Mouse (Mus musculus): ENCODE measurements around the gene Nfia. TPM values are rescaled to one million over a fixed set of nuclear protein-coding genes. Genes with fewer than 3 reads are reported as not detected.

Gene Nfia
- polyA plus RNA-seq, 1 experiment from 2014 or later: 15.9 TPM

GRCm38 (mm10) chr4:97752276-97753010, 20.1 kb upstream of the Nfia start:
- 37% methylated on average over 5 of the region's 5 CpGs for WGBS
- H3K27me3 ChIP-seq (replicated peaks; ENCODE audit: control insufficient read depth, insufficient read depth, low read length): peaks cover 14% of the 10 kb centered on the region
- H3K36me3 ChIP-seq (ENCODE audit: control insufficient read depth, insufficient read depth): no peaks in the 10 kb centered on the region
- 0 out of 2 replicates have a peak, but pooled peaks cover 2% of the 10 kb centered on the region for H3K4me1 ChIP-seq (replicated peaks; ENCODE audit: control insufficient read depth, insufficient read depth, low read length)
- peak overlapping the region; percentile 41 for H3K9ac ChIP-seq (ENCODE audit: low read depth, low read length)
- H3K4me3 ChIP-seq (ENCODE audit: low read depth, low read length): peak overlapping the region; percentile 40
- H3K4me2 ChIP-seq (replicated peaks; ENCODE audit: low read depth): peak overlapping the region; percentile 81
- H3K27ac ChIP-seq (ENCODE audit: low read depth, low read length): peak overlapping the region; percentile 58; the same call in 1 of the 2 replicates
- no peak for ATAC-seq
- H3K9me3 ChIP-seq (ENCODE audit: control insufficient read depth): no peaks in the 10 kb centered on the region
- TF ChIP-seq CTCF (IDR thresholded peaks at IDR 0.05; ENCODE audit: low read depth): no peak

GRCm38 (mm10) chr4:97753521-97753920, 19.0 kb upstream of the Nfia start:
- no peaks in the 10 kb centered on the region for H3K36me3 ChIP-seq (ENCODE audit: control insufficient read depth, insufficient read depth)
- 0 out of 2 replicates have a peak, but pooled peaks cover 2% of the 10 kb centered on the region for H3K4me1 ChIP-seq (replicated peaks; ENCODE audit: control insufficient read depth, insufficient read depth, low read length)
- no peaks in the 10 kb centered on the region for H3K9me3 ChIP-seq (ENCODE audit: control insufficient read depth)
- 26% methylated on average over 1 of the region's 1 CpGs for WGBS
- no peak for TF ChIP-seq CTCF (IDR thresholded peaks at IDR 0.05; ENCODE audit: low read depth)
- peak overlapping the region; percentile 35; the same call in 1 of the 2 replicates for H3K4me2 ChIP-seq (replicated peaks; ENCODE audit: low read depth)
- H3K27ac ChIP-seq (ENCODE audit: low read depth, low read length): no peak overlapping the region
- no peak overlapping the region for H3K4me3 ChIP-seq (ENCODE audit: low read depth, low read length)
- ATAC-seq: no peak
- H3K9ac ChIP-seq (ENCODE audit: low read depth, low read length): no peak overlapping the region
- H3K27me3 ChIP-seq (replicated peaks; ENCODE audit: control insufficient read depth, insufficient read depth, low read length): peaks cover 14% of the 10 kb centered on the region

- H3K36me3 ChIP-seq (ENCODE audit: control insufficient read depth, insufficient read depth): no peaks in the 10 kb centered on the region
- H3K4me2 ChIP-seq (replicated peaks; ENCODE audit: low read depth): peak overlapping the region; percentile 35; the same call in 1 of the 2 replicates
- no peaks in the 10 kb centered on the region for H3K9me3 ChIP-seq (ENCODE audit: control insufficient read depth)
- no peak overlapping the region for H3K4me3 ChIP-seq (ENCODE audit: low read depth, low read length)
- no peak overlapping the region for H3K9ac ChIP-seq (ENCODE audit: low read depth, low read length)
- TF ChIP-seq CTCF (IDR thresholded peaks at IDR 0.05; ENCODE audit: low read depth): no peak
- WGBS: 38% methylated on average over 12 of the region's 12 CpGs
- ATAC-seq: no peak
- H3K4me1 ChIP-seq (replicated peaks; ENCODE audit: control insufficient read depth, insufficient read depth, low read length): 0 out of 2 replicates have a peak, but pooled peaks cover 2% of the 10 kb centered on the region
- no peak overlapping the region; the same call in 1 of the 2 replicates for H3K27ac ChIP-seq (ENCODE audit: low read depth, low read length)
- H3K27me3 ChIP-seq (replicated peaks; ENCODE audit: control insufficient read depth, insufficient read depth, low read length): peaks cover 14% of the 10 kb centered on the region
Measured at GRCm38 (mm10) chr4:97754241-97754640, 18.3 kb upstream of the Nfia start.

DNA sequence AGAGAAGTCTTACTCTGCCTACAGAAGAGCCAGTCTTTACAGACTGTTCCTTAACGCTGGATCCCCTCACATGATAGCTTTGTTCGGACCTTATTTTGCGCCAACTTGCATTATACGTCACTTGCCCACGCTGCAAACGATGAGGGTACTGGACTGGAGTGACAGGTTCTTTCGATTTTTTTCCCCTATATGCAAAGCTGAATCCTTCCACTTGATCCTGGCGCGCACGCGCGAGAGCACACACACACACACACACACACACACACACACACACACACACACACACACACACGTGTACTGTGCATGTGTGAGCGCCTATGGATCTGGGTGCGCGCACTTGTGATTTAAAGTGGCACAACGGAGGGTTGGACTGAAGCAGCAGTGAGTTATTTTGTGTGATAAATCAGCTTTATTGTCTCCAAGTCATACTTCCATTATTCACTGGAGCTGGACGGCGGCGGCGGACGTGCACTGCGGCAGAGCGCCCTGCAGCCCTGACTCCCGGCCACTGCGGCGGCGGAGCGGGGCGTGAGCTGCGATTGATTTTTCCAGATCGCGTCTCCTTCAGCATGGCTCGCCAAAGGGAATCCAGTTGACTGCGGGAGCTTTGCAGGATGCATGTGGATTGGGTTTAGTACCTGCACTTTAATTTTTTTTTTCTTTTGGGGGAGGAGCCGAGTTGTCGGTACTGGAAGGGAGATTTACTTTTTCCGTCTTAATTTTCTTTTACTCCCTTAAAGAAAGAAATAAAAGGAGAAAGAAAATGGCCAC, 15.1 kb upstream of the Nfia start:
- Histone ChIP-seq H3K4me2 (replicated peaks; ENCODE audit: low read depth) (peak overlapping the region; percentile 73), H3K4me1 (replicated peaks; ENCODE audit: control insufficient read depth, insufficient read depth, low read length) (0 out of 2 replicates have a peak, but pooled peaks cover 2% of the 10 kb centered on the region), H3K36me3 (ENCODE audit: control insufficient read depth, insufficient read depth) (no peaks in the 10 kb centered on the region), H3K9ac (ENCODE audit: low read depth, low read length) (peak overlapping the region; percentile 41), H3K4me3 (ENCODE audit: low read depth, low read length) (peak overlapping the region; percentile 51), H3K27me3 (replicated peaks; ENCODE audit: control insufficient read depth, insufficient read depth, low read length) (peaks cover 14% of the 10 kb centered on the region), H3K9me3 (ENCODE audit: control insufficient read depth) (no peaks in the 10 kb centered on the region), H3K27ac (ENCODE audit: low read depth, low read length) (0 out of 2 replicates have a peak overlapping the region, but pooled peaks have one; percentile 17)
- TF ChIP-seq CTCF (IDR thresholded peaks at IDR 0.05; ENCODE audit: low read depth): peak; percentile 34
- WGBS: 1% methylated on average over 38 of the region's 38 CpGs
- peak; percentile 75 for ATAC-seq

DNA sequence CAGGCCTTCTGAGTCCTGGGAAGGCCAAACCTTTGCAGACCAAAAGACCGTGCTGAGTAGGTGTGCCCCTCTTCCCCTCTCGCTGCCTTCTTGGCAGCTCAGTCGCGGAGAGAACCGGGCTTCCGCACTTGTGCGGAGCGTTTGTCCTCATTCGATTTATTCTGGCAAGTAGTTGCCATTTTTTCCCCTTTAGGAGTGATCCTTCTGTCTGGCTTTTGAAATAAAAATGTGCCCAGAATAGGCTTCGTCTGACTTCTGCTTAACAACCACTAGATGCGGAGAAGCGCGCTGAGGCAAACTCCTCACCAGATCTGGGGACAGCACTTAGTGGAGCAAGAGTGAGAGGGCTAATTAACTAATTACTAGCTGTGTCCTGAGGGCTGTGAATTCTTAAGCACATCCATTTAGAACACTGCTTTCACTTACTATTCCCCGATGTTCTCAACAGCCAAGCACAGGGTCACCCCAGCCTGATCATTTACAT, 14.5 kb upstream of the Nfia start:
- peak; percentile 54; the same call in 1 of the 2 replicates for ATAC-seq

DNA sequence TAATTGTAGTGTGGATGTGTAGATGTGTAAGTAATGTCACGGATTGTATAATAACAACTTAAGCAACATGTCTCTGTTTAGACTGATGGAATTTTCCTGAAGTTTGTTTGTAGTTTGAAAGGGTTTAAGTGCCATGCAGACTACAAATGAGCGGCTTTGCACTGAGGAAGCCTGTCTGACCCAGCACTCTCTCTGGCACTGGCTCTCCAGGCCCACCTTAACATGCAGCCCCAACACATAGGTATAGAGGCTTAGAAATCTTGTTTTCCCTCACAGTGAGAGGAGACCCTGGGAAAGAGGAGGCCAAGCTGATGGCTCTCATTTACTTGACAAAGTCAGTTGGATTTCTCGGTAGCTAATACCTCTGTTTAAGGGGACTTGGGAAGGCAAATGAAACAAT, 13.9 kb upstream of the Nfia start:
- Histone ChIP-seq H3K9ac (ENCODE audit: low read depth, low read length) (no peak overlapping the region), H3K27ac (ENCODE audit: low read depth, low read length) (no peak overlapping the region), H3K4me1 (replicated peaks; ENCODE audit: control insufficient read depth, insufficient read depth, low read length) (0 out of 2 replicates have a peak, but pooled peaks cover 2% of the 10 kb centered on the region), H3K4me2 (replicated peaks; ENCODE audit: low read depth) (peak overlapping the region; percentile 73), H3K36me3 (ENCODE audit: control insufficient read depth, insufficient read depth) (no peaks in the 10 kb centered on the region), H3K27me3 (replicated peaks; ENCODE audit: control insufficient read depth, insufficient read depth, low read length) (peaks cover 14% of the 10 kb centered on the region), H3K4me3 (ENCODE audit: low read depth, low read length) (no peak overlapping the region), H3K9me3 (ENCODE audit: control insufficient read depth) (no peaks in the 10 kb centered on the region)
- no peak for ATAC-seq
- no peak for TF ChIP-seq CTCF (IDR thresholded peaks at IDR 0.05; ENCODE audit: low read depth)
- WGBS: 51% methylated on average over 3 of the region's 3 CpGs

More for the DNA sequence above, 14.5 kb upstream of the Nfia start:
- peak overlapping the region; percentile 51 for H3K4me3 ChIP-seq (ENCODE audit: low read depth, low read length)
- 0 out of 2 replicates have a peak, but pooled peaks cover 2% of the 10 kb centered on the region for H3K4me1 ChIP-seq (replicated peaks; ENCODE audit: control insufficient read depth, insufficient read depth, low read length)
- no peaks in the 10 kb centered on the region for H3K9me3 ChIP-seq (ENCODE audit: control insufficient read depth)
- peaks cover 14% of the 10 kb centered on the region for H3K27me3 ChIP-seq (replicated peaks; ENCODE audit: control insufficient read depth, insufficient read depth, low read length)
- WGBS: 2% methylated on average over 14 of the region's 14 CpGs
- peak overlapping the region; percentile 41 for H3K9ac ChIP-seq (ENCODE audit: low read depth, low read length)
- H3K27ac ChIP-seq (ENCODE audit: low read depth, low read length): 0 out of 2 replicates have a peak overlapping the region, but pooled peaks have one; percentile 17
- TF ChIP-seq CTCF (IDR thresholded peaks at IDR 0.05; ENCODE audit: low read depth): peak; percentile 25
- H3K36me3 ChIP-seq (ENCODE audit: control insufficient read depth, insufficient read depth): no peaks in the 10 kb centered on the region
- H3K4me2 ChIP-seq (replicated peaks; ENCODE audit: low read depth): peak overlapping the region; percentile 73

Data from intestine, postnatal 0 days (tissue).